Mouse (Mus musculus) lung, embryonic 16.5 days (tissue): ENCODE measurements around the gene Map3k1. TPM values are rescaled to one million over a fixed set of nuclear protein-coding genes. Genes with fewer than 3 reads are reported as not detected.

Experiments used
- ATAC-seq: fragments of 200-750 bp; cut with Nextera tagmentation; 2 replicates; pipeline ENCODE4 v1.8.0; 2017; ENCODE audit warnings: low read depth, mild to moderate bottlenecking, moderate library complexity
- H3K27ac ChIP-seq: fragments of 300-500 bp; sonication (generic); 2 replicates; pipeline ENCODE4 v1.5.1; 2014; ENCODE audit warnings: mild to moderate bottlenecking, control low read depth, low read length
- H3K27me3 ChIP-seq: fragments of 300-500 bp; sonication (generic); 2 replicates; pipeline ENCODE4 v1.6.1; 2014; ENCODE audit warnings: low read depth, low read length, mixed read lengths; ENCODE audit not compliant: control insufficient read depth, insufficient read depth
- H3K36me3 ChIP-seq: fragments of 300-500 bp; sonication (generic); 2 replicates; pipeline ENCODE4 v1.6.1; 2014; ENCODE audit warnings: low read length; ENCODE audit not compliant: control insufficient read depth, insufficient read depth
- H3K4me1 ChIP-seq: fragments of 300-500 bp; sonication (generic); replicated peaks from 2 replicates; pipeline ENCODE4 v1.6.1; 2014; ENCODE audit warnings: low read length, mixed read lengths; ENCODE audit not compliant: control insufficient read depth, insufficient read depth
- H3K4me2 ChIP-seq: fragments of 300-500 bp; sonication (generic); 2 replicates; pipeline ENCODE4 v1.6.1; 2014; ENCODE audit warnings: low read depth, low read length, control low read depth
- H3K4me3 ChIP-seq: fragments of 300-500 bp; sonication (generic); 2 replicates; pipeline ENCODE4 v1.5.1; 2014; ENCODE audit warnings: mild to moderate bottlenecking, low read length, control low read depth
- H3K9ac ChIP-seq: fragments of 300-500 bp; sonication (generic); 2 replicates; pipeline ENCODE4 v1.6.1; 2014; ENCODE audit warnings: low read length, control low read depth
- H3K9me3 ChIP-seq: fragments of 300-500 bp; sonication (generic); 2 replicates; pipeline ENCODE4 v1.6.1; 2016; ENCODE audit warnings: low read length; ENCODE audit not compliant: control insufficient read depth
- WGBS: fragments of 180-500 bp; shearing (Covaris S2); extraction: QIAGEN DNeasy Blood & Tissue Kit; methylation state at CpG from one replicate; pipeline ENCODE4 v1.1.7; 2014; 5-methylcytosine and 5-hydroxymethylcytosine counted together
- polyA plus RNA-seq: library from polyadenylated mRNA; unstranded; fragments of >200 nt; fragmentation: Nextera tagmentation; extraction: Ambion mirVana; gene quantifications from 2 replicates; pipeline ENCODE4 v1.2.1, GENCODE M21; 2015

The Map3k1 gene
- polyA plus RNA-seq, 1 experiment from 2014 or later: 28.3 TPM

GRCm38 (mm10) chr13:111805738-111806722 lies 2.8 kb downstream of the Map3k1 start:
- Histone ChIP-seq H3K27me3 (no peaks in the 10 kb centered on the region), H3K4me1 (peaks cover 50% of the 10 kb centered on the region), H3K27ac (peak overlapping the region; percentile 77), H3K9me3 (no peaks in the 10 kb centered on the region), H3K4me3 (peak overlapping the region; percentile 88), H3K9ac (0 out of 2 replicates have a peak overlapping the region, but pooled peaks have one; percentile 4), H3K4me2 (peak overlapping the region; percentile 74), H3K36me3 (no peaks in the 10 kb centered on the region)
- no peak for ATAC-seq
- 27% methylated on average over 15 of the region's 15 CpGs for WGBS

GRCm38 (mm10) chr13:111804951-111805673 lies 3.7 kb downstream of the Map3k1 start:
- Histone ChIP-seq H3K36me3 (no peaks in the 10 kb centered on the region), H3K27ac (peak overlapping the region; percentile 77), H3K9me3 (no peaks in the 10 kb centered on the region), H3K4me3 (peak overlapping the region; percentile 15; the same call in 1 of the 2 replicates), H3K4me2 (peak overlapping the region; percentile 46), H3K9ac (peak overlapping the region; percentile 44), H3K4me1 (peaks cover 54% of the 10 kb centered on the region), H3K27me3 (no peaks in the 10 kb centered on the region)
- ATAC-seq: peak; percentile 1; the same call in 1 of the 2 replicates
- 27% methylated on average over 10 of the region's 10 CpGs for WGBS

GRCm38 (mm10) chr13:111804189-111804588 lies 4.6 kb downstream of the Map3k1 start:
- Histone ChIP-seq H3K36me3 (no peaks in the 10 kb centered on the region), H3K4me1 (peaks cover 55% of the 10 kb centered on the region), H3K4me3 (no peak overlapping the region), H3K9me3 (no peaks in the 10 kb centered on the region), H3K27me3 (no peaks in the 10 kb centered on the region), H3K4me2 (peak overlapping the region; percentile 46; the same call in 1 of the 2 replicates), H3K9ac (no peak overlapping the region; the same call in 1 of the 2 replicates), H3K27ac (no peak overlapping the region)
- 38% methylated on average over 8 of the region's 8 CpGs for WGBS
- no peak for ATAC-seq

GRCm38 (mm10) chr13:111803506-111803905 lies 5.3 kb downstream of the Map3k1 start:
- H3K36me3 ChIP-seq: no peaks in the 10 kb centered on the region
- H3K27me3 ChIP-seq: no peaks in the 10 kb centered on the region
- 0 out of 2 replicates have a peak overlapping the region, but pooled peaks have one; percentile 14 for H3K4me2 ChIP-seq
- no peak overlapping the region for H3K4me3 ChIP-seq
- H3K27ac ChIP-seq: no peak overlapping the region
- H3K4me1 ChIP-seq: peaks cover 62% of the 10 kb centered on the region
- no peaks in the 10 kb centered on the region for H3K9me3 ChIP-seq
- ATAC-seq: no peak
- 46% methylated on average over 6 of the region's 6 CpGs for WGBS
- H3K9ac ChIP-seq: 0 out of 2 replicates have a peak overlapping the region, but pooled peaks have one; percentile 31

- H3K4me3 ChIP-seq: no peak overlapping the region
- H3K27me3 ChIP-seq: no peaks in the 10 kb centered on the region
- no peak for ATAC-seq
- H3K4me2 ChIP-seq: no peak overlapping the region
- peaks cover 68% of the 10 kb centered on the region for H3K4me1 ChIP-seq
- WGBS: 61% methylated on average over 11 of the region's 11 CpGs
- no peaks in the 10 kb centered on the region for H3K9me3 ChIP-seq
- no peaks in the 10 kb centered on the region for H3K36me3 ChIP-seq
- no peak overlapping the region for H3K9ac ChIP-seq
- no peak overlapping the region for H3K27ac ChIP-seq
These were observed 5.9 kb downstream of the Map3k1 start for GRCm38 (mm10) chr13:111802900-111803299.

- no peaks in the 10 kb centered on the region for H3K9me3 ChIP-seq
- no peak overlapping the region for H3K27ac ChIP-seq
- 86% methylated on average over 2 of the region's 2 CpGs for WGBS
- H3K36me3 ChIP-seq: no peaks in the 10 kb centered on the region
- H3K27me3 ChIP-seq: no peaks in the 10 kb centered on the region
- no peak for ATAC-seq
- no peak overlapping the region for H3K4me2 ChIP-seq
- H3K9ac ChIP-seq: no peak overlapping the region
- H3K4me3 ChIP-seq: no peak overlapping the region
- peaks cover 75% of the 10 kb centered on the region for H3K4me1 ChIP-seq
These were observed 6.5 kb downstream of the Map3k1 start for GRCm38 (mm10) chr13:111802271-111802665.

GRCm38 (mm10) chr13:111801662-111802270 lies 7.0 kb downstream of the Map3k1 start:
- no peaks in the 10 kb centered on the region for H3K9me3 ChIP-seq
- H3K9ac ChIP-seq: no peak overlapping the region
- no peak overlapping the region for H3K27ac ChIP-seq
- H3K36me3 ChIP-seq: no peaks in the 10 kb centered on the region
- H3K27me3 ChIP-seq: no peaks in the 10 kb centered on the region
- WGBS: 70% methylated on average over 10 of the region's 10 CpGs
- peaks cover 79% of the 10 kb centered on the region for H3K4me1 ChIP-seq
- no peak overlapping the region for H3K4me2 ChIP-seq
- no peak overlapping the region for H3K4me3 ChIP-seq
- ATAC-seq: no peak

- Histone ChIP-seq H3K9me3 (no peaks in the 10 kb centered on the region), H3K27ac (no peak overlapping the region), H3K36me3 (no peaks in the 10 kb centered on the region), H3K4me2 (no peak overlapping the region), H3K4me3 (no peak overlapping the region), H3K27me3 (no peaks in the 10 kb centered on the region), H3K4me1 (peaks cover 81% of the 10 kb centered on the region), H3K9ac (no peak overlapping the region)
- WGBS: 42% methylated on average over 4 of the region's 4 CpGs
- no peak for ATAC-seq
These were observed 7.9 kb downstream of the Map3k1 start for GRCm38 (mm10) chr13:111800866-111801265.
